Mouse (Mus musculus): ENCODE data around the gene Zswim8. TPM values are rescaled to one million over a fixed set of nuclear protein-coding genes. Genes with fewer than 3 reads are reported as not detected.

The Zswim8 gene
- polyA plus RNA-seq, 2 experiments: 3.1 to 16.8 TPM

DNA sequence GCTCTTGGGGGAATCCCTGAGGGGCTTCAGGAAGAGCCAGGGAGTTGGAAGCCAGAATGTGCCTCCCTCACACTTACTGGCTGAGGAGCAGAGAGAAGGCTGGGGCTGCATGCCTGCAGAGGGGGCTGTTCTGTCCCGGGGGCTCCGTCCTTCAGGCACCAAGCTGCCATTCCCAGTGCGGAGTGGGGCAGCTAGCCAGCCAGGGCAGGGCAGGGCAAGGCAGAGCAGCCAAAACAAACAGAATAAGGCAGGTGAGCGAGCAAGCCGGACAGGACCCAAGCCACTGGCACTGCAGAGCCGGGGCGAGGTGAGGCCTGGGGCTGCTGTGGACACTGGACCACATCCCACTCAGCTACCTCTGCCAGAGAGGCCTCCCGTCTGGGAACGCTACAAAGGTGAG is 33.9 kb downstream of the Zswim8 start:
- no peak overlapping the region for H3K9ac ChIP-seq (replicated peaks)
- no peak overlapping the region for H3K4me3 ChIP-seq (ENCODE audit: insufficient read depth in 1 of 2, low read depth in 2 of 2, low read length in 2 of 2)
- H3K27ac ChIP-seq: no peak overlapping the region
- no peaks in the 10 kb centered on the region for H3K9me3 ChIP-seq (ENCODE audit: control insufficient read depth, low read length)
- H3K4me2 ChIP-seq (ENCODE audit: low read depth): no peak overlapping the region
- H3K4me1 ChIP-seq (replicated peaks; ENCODE audit: control insufficient read depth in 2 of 2, insufficient read depth in 2 of 2, low read length in 1 of 2): peaks cover 5 to 8% of the 10 kb centered on the region in 2 experiments; a peak in 3 of 4 replicates
- H3K27me3 ChIP-seq (ENCODE audit: control insufficient read depth, insufficient read depth, low read length): no peaks in the 10 kb centered on the region
- no peaks in the 10 kb centered on the region; the same call in 1 of the 2 replicates for H3K36me3 ChIP-seq (replicated peaks; ENCODE audit: control insufficient read depth, insufficient read depth, low read depth)
- ATAC-seq (ENCODE audit: insufficient read depth) (no peak), DNase-seq (ENCODE audit: low read depth in 3 of 3, low spot score in 3 of 3) (no peak)
- 86% methylated on average over 9 of the region's 9 CpGs for WGBS (ENCODE audit: insufficient replicate concordance)
- TF ChIP-seq EP300 (IDR thresholded peaks at IDR 0.05; ENCODE audit: low read depth): no peak

DNA sequence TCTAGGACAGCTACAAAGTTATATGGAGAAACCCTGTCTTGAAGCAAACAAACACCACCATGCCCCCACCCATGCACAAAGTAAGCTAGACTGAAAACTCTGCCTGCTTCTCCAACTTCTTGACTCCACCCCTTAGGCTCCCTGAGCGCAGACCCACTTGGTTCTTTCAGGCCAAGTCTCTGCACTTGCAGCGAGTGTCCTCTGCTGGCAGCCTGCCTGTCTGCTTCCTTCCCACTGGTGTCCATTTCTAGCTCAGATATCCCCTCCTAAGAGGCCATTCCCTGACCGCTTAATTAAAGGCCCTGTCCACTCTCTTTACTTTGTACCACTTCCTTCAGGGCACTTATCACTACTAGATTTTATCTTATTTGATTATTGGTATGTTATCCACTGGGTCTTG is 36.3 kb downstream of the Zswim8 start:
- Histone ChIP-seq H3K27me3 (ENCODE audit: control insufficient read depth, insufficient read depth, low read length) (no peaks in the 10 kb centered on the region), H3K27ac (no peak overlapping the region), H3K9me3 (ENCODE audit: control insufficient read depth, low read length) (no peaks in the 10 kb centered on the region), H3K4me2 (ENCODE audit: low read depth) (no peak overlapping the region), H3K9ac (replicated peaks) (no peak overlapping the region), H3K36me3 (replicated peaks; ENCODE audit: control insufficient read depth, insufficient read depth, low read depth) (no peaks in the 10 kb centered on the region; the same call in 1 of the 2 replicates), H3K4me3 (ENCODE audit: insufficient read depth in 1 of 2, low read depth in 2 of 2, low read length in 2 of 2) (no peak overlapping the region), H3K4me1 (replicated peaks; ENCODE audit: control insufficient read depth in 2 of 2, insufficient read depth in 2 of 2, low read length in 1 of 2) (no peaks in the 10 kb centered on the region)
- 69% methylated on average over 3 of the region's 3 CpGs for WGBS (ENCODE audit: insufficient replicate concordance)
- TF ChIP-seq CTCF (IDR thresholded peaks at IDR 0.05; ENCODE audit: low read depth): no peak
- no peak for TF ChIP-seq EP300 (IDR thresholded peaks at IDR 0.05; ENCODE audit: low read depth)
- no peak for DNase-seq (ENCODE audit: low read depth in 3 of 3, low spot score in 3 of 3)
- no peak for ATAC-seq (ENCODE audit: insufficient read depth)

GRCm38 (mm10) chr14:20746935-20747334 is 39.6 kb downstream of the Zswim8 start:
- Histone ChIP-seq H3K4me2 (ENCODE audit: low read depth) (no peak overlapping the region), H3K27ac (no peak overlapping the region), H3K9me3 (ENCODE audit: control insufficient read depth, low read length) (no peaks in the 10 kb centered on the region), H3K27me3 (ENCODE audit: control insufficient read depth, insufficient read depth, low read length) (no peaks in the 10 kb centered on the region), H3K36me3 (replicated peaks; ENCODE audit: control insufficient read depth, insufficient read depth, low read depth) (no peaks in the 10 kb centered on the region), H3K4me3 (ENCODE audit: insufficient read depth in 1 of 2, low read depth in 2 of 2, low read length in 2 of 2) (no peak overlapping the region), H3K4me1 (replicated peaks; ENCODE audit: control insufficient read depth in 2 of 2, insufficient read depth in 2 of 2, low read length in 1 of 2) (no peaks in the 10 kb centered on the region), H3K9ac (replicated peaks) (no peak overlapping the region)
- WGBS (ENCODE audit: insufficient replicate concordance): 70% methylated on average over 3 of the region's 3 CpGs
- no peak for TF ChIP-seq CTCF (IDR thresholded peaks at IDR 0.05; ENCODE audit: low read depth)
- TF ChIP-seq EP300 (IDR thresholded peaks at IDR 0.05; ENCODE audit: low read depth): no peak
- no peak for ATAC-seq (ENCODE audit: insufficient read depth)
- DNase-seq (ENCODE audit: low read depth in 3 of 3, low spot score in 3 of 3): no peak

DNA sequence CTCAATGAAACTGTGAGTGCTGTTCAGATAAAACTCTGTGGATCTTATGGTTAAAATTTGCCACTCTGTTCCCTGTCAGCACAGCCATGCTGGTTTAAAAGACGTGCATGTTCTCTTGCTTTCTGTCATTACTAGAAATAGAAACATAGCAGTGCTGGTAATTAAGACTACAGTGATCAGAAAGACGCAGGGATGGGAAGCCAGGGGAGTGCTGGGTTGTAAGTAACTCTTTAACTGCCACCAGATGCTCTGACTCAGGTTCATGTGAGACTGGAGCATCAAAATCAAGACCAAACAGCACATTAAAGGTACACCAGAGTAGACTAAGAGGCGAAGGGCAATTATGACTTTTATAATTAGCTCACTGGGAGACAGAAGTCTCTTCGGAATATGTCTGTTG is 41.0 kb downstream of the Zswim8 start:
- H3K4me3 ChIP-seq (ENCODE audit: insufficient read depth in 1 of 2, low read depth in 2 of 2, low read length in 2 of 2): no peak overlapping the region
- TF ChIP-seq EP300 (IDR thresholded peaks at IDR 0.05; ENCODE audit: low read depth): no peak
- TF ChIP-seq CTCF (IDR thresholded peaks at IDR 0.05; ENCODE audit: low read depth): no peak
- H3K27ac ChIP-seq: no peak overlapping the region
- 68% methylated on average over 4 of the region's 4 CpGs for WGBS (ENCODE audit: insufficient replicate concordance)
- ATAC-seq (ENCODE audit: insufficient read depth) (no peak), DNase-seq (ENCODE audit: low read depth in 3 of 3, low spot score in 3 of 3) (no peak)
- H3K9ac ChIP-seq (replicated peaks): no peak overlapping the region
- H3K36me3 ChIP-seq (replicated peaks; ENCODE audit: control insufficient read depth, insufficient read depth, low read depth): no peaks in the 10 kb centered on the region
- H3K4me1 ChIP-seq (replicated peaks; ENCODE audit: control insufficient read depth in 2 of 2, insufficient read depth in 2 of 2, low read length in 1 of 2): no peaks in the 10 kb centered on the region
- H3K9me3 ChIP-seq (ENCODE audit: control insufficient read depth, low read length): no peaks in the 10 kb centered on the region
- no peak overlapping the region for H3K4me2 ChIP-seq (ENCODE audit: low read depth)
- no peaks in the 10 kb centered on the region for H3K27me3 ChIP-seq (ENCODE audit: control insufficient read depth, insufficient read depth, low read length)

DNA sequence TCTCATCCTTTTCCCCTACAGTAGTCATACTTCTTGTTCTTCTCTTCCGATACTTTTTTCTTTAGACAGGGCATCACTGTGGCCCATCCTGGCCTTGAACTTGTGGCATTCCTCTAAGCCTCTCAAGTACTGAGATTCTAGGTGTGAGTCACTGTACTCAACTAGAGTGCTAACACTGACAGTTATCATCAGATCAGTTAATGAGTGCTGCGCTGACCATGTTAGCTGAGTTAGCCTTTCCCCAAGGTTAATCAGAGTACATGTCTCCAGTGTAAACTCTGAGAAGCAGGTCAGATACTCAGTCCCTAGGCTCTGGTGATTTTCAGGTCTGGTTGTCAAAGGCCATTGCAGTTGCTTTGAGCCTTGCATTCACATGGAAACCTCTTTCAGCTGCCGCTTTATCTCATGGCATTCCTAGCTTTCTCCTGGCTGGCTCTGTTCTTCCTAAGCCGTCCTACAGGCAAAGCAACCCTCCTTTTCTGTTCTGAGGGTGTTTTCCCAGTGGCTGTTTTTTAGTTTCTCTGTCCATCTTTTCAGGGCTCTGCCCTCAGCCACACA is 42.2 kb downstream of the Zswim8 start:
- Histone ChIP-seq H3K9ac (replicated peaks) (no peak overlapping the region), H3K4me1 (replicated peaks; ENCODE audit: control insufficient read depth in 2 of 2, insufficient read depth in 2 of 2, low read length in 1 of 2) (no peaks in the 10 kb centered on the region), H3K4me2 (ENCODE audit: low read depth) (no peak overlapping the region), H3K36me3 (replicated peaks; ENCODE audit: control insufficient read depth, insufficient read depth, low read depth) (no peaks in the 10 kb centered on the region), H3K4me3 (ENCODE audit: insufficient read depth in 1 of 2, low read depth in 2 of 2, low read length in 2 of 2) (no peak overlapping the region), H3K27me3 (ENCODE audit: control insufficient read depth, insufficient read depth, low read length) (no peaks in the 10 kb centered on the region), H3K27ac (no peak overlapping the region), H3K9me3 (ENCODE audit: control insufficient read depth, low read length) (no peaks in the 10 kb centered on the region)
- DNase-seq (ENCODE audit: low read depth in 3 of 3, low spot score in 3 of 3) (no peak), ATAC-seq (ENCODE audit: insufficient read depth) (no peak)
- TF ChIP-seq EP300 (IDR thresholded peaks at IDR 0.05; ENCODE audit: low read depth) (no peak), CTCF (IDR thresholded peaks at IDR 0.05; ENCODE audit: low read depth) (no peak)
- 77% methylated on average over 4 of the region's 4 CpGs for WGBS (ENCODE audit: insufficient replicate concordance)
